Mouse (Mus musculus) common myeloid progenitor, adult 5-6 weeks (primary cell): ENCODE data around the gene Lhfpl4. TPM values are rescaled to one million over a fixed set of nuclear protein-coding genes. Genes with fewer than 3 reads are reported as not detected.

Experiments used
- ATAC-seq: replicated peaks from 2 replicates; pipeline ENCODE4 v1.8.0; 2016; ENCODE audit warnings: low read depth, mild to moderate bottlenecking, moderate TSS enrichment, inconsistent platforms; ENCODE audit not compliant: poor library complexity, severe bottlenecking
- total RNA-seq: library from RNA; stranded (forward); fragments of 200-1000, 187-1606 nt; gene quantifications from 2 replicates; pipeline ENCODE4 v1.2.3, GENCODE M21; 2017

Gene Lhfpl4
- total RNA-seq, 1 experiment from 2014 or later, result not detected

GRCm38 (mm10) chr6:113170651-113171050, 24.5 kb downstream of the Lhfpl4 start:
- no peak for ATAC-seq

- ATAC-seq, result no peak
These were observed 25.3 kb downstream of the Lhfpl4 start for GRCm38 (mm10) chr6:113169852-113170251.

- no peak for ATAC-seq
These were observed 26.7 kb downstream of the Lhfpl4 start for GRCm38 (mm10) chr6:113168316-113168975.

- peak; percentile 68 for ATAC-seq
These were observed 28.4 kb downstream of the Lhfpl4 start for GRCm38 (mm10) chr6:113166661-113167251.

GRCm38 (mm10) chr6:113163513-113163912, 31.7 kb downstream of the Lhfpl4 start:
- no peak for ATAC-seq

GRCm38 (mm10) chr6:113161982-113162381, 33.2 kb downstream of the Lhfpl4 start:
- ATAC-seq, result no peak

- no peak for ATAC-seq
These were observed 35.1 kb downstream of the Lhfpl4 start for GRCm38 (mm10) chr6:113160106-113160505.

GRCm38 (mm10) chr6:113156064-113156463, 39.1 kb downstream of the Lhfpl4 start:
- ATAC-seq, result no peak

GRCm38 (mm10) chr6:113154886-113155285, 40.3 kb downstream of the Lhfpl4 start:
- no peak for ATAC-seq

GRCm38 (mm10) chr6:113154071-113154470, 41.1 kb downstream of the Lhfpl4 start:
- no peak for ATAC-seq

GRCm38 (mm10) chr6:113145249-113145648, 49.9 kb downstream of the Lhfpl4 start:
- no peak for ATAC-seq

GRCm38 (mm10) chr6:113144764-113145163, 50.4 kb downstream of the Lhfpl4 start:
- ATAC-seq, result no peak

- no peak for ATAC-seq
These were observed 53.6 kb downstream of the Lhfpl4 start for GRCm38 (mm10) chr6:113141389-113142094.

- no peak for ATAC-seq
These were observed 61.8 kb downstream of the Lhfpl4 start for GRCm38 (mm10) chr6:113133360-113133759.

- ATAC-seq, result no peak
These were observed 74.4 kb downstream of the Lhfpl4 start for GRCm38 (mm10) chr6:113120806-113121205.

Other genes starting within 250 kb of the Lhfpl4 start
- 2.5 and 8.0 TPM in 2 replicates for gene Srgap3, start 248.1 kb downstream of the Lhfpl4 start, total RNA-seq
- gene Thumpd3, start 149.2 kb downstream of the Lhfpl4 start, total RNA-seq, result 94.2 and 98.8 TPM in 2 replicates
- 71.5 and 92.1 TPM in 2 replicates for gene Setd5, start 118.0 kb downstream of the Lhfpl4 start, total RNA-seq
- gene Mtmr14, start 42.5 kb upstream of the Lhfpl4 start, total RNA-seq, result 20.5 and 35.4 TPM in 2 replicates
- 0.05 TPM in 1 of 2 replicates, not detected in the other for gene Cpne9, start 86.9 kb upstream of the Lhfpl4 start, total RNA-seq
- gene Brpf1, start 111.8 kb upstream of the Lhfpl4 start, total RNA-seq, result 27.5 and 35.7 TPM in 2 replicates
- 10.2 and 11.7 TPM in 2 replicates for gene Ogg1, start 131.6 kb upstream of the Lhfpl4 start, total RNA-seq
- 29.9 and 41.3 TPM in 2 replicates for gene Camk1, start 148.6 kb upstream of the Lhfpl4 start, total RNA-seq
- gene Tada3, start 182.5 kb upstream of the Lhfpl4 start, total RNA-seq, result 20.7 and 33.1 TPM in 2 replicates
- gene Arpc4, start 182.7 kb upstream of the Lhfpl4 start, total RNA-seq, result 175 and 193 TPM in 2 replicates
- 0.78 and 1.4 TPM in 2 replicates for gene Ttll3, start 193.9 kb upstream of the Lhfpl4 start, total RNA-seq
- 5.5 and 9.0 TPM in 2 replicates for gene Rpusd3, start 224.0 kb upstream of the Lhfpl4 start, total RNA-seq
- gene Cidec, start 240.4 kb upstream of the Lhfpl4 start, total RNA-seq, result not detected in 2 replicates
- 28.6 and 32.7 TPM in 2 replicates for gene Jagn1, start 247.2 kb upstream of the Lhfpl4 start, total RNA-seq